Mouse (Mus musculus) stomach, postnatal 0 days (tissue): ENCODE data around the gene Wfikkn1.

Experiments used
- CTCF ChIP-seq: IDR thresholded peaks from 2 replicates; pipeline ENCODE4 v1.5.1; 2016; ENCODE audit warnings: antibody characterized with exemption, low read depth, mild to moderate bottlenecking, moderate library complexity
- EP300 ChIP-seq: optimal IDR thresholded peaks from 2 replicates; pipeline ENCODE3; 2016; ENCODE audit warnings: antibody characterized with exemption

- no peak for TF ChIP-seq EP300
- TF ChIP-seq CTCF: no peak
These were observed 36.4 kb upstream of the Wfikkn1 start for GRCm38 (mm10) chr17:25916931-25917647.
